Mouse (Mus musculus) mature B cell (primary cell): ENCODE results near the gene Rad9a.

ENCODE experiments used
- in situ Hi-C: fragments of 300-500 bp; cut with MboI; formaldehyde crosslinking; loops from 2 replicates; pipeline ENCODE4 v1.14.3; 2019

Gene Rad9a

DNA sequence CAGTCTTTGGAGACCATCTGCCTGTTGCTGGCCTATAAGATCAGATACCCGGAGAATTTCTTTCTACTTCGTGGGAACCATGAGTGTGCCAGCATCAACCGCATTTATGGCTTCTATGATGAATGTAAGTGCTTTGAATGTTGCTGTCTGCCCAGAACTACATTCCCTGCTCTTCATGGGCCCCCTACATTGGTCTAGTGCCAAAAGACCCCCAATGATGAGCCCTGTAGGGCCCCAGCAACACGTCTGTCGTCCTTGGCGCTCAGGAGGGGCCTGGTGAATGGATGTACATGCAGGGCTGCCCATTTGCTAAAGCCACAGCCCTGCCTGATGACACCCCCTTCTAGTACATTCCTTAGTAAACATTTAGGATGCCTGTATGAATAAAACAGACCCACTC, 8.3 kb downstream of the Rad9a start:
- in situ Hi-C loops = no loop called here

DNA sequence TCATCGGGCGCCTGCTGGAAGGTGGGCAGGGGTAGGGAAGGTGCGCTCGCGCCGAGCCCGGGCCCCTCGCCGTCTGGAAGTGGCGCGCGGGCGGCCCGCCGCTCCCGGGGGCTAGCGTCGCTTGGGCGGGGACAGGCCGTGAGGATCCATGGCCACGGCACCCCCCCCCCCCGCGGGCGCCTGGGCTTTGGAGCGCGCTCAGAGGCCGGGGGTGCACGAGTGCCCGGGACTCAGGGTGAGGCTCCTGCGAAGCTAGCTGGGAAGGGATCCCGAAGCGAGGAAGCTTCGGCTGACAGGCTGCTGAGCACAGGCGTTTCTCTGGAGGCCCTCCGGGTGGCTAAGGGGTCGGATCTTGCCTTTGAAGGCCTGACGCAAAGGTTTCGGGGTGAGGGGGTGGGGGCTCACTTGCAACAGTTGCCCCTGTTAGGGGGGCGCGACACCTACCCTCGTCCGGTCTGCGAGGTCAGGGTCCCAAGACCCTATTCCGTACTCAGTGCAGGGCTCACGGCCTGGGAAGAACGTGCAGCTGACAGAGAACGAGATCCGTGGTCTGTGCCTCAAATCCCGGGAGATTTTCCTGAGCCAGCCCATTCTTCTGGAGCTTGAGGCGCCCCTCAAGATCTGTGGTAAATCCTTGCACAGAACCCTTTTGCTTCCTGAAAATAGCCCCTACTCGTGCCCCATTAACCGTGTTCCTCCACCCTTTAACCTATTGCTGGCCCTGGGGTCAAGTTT, 9.0 kb downstream of the Rad9a start:
- in situ Hi-C loops = no loop called here

- in situ Hi-C loops = no loop called here
Observed at GRCm38 (mm10) chr19:4191528-4192250, 9.8 kb downstream of the Rad9a start, which contains the start of gene Ppp1ca. TSS of gene Ppp1ca (plus strand) at chr19:4192065.

DNA sequence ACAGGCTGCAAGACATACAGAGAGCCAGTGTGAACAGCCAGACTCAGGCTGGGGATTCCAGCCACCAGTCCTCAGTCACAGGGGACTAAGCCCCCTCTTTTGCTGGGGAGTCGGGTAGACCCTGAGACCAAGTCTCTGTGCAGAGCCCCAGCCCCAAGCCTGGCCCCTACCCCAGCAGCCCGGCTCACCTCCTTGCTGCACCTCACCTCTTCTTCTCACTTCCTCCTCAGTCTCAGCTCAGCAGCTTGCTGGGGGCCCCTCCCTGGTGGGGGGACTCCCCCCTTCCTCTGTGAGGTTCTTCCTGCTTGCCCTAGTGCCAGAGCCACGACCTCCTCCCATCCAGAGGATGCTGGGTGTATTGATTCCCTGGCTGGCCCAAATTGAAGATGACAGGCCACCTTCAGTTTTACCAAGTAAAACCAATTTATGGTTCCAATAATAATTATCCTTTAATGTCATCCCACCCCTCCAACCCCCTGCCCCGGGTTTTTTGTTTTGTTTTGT, 10.6 kb downstream of the Rad9a start, which contains the start of gene Tbc1d10c:
Gene Tbc1d10c (minus strand): TSS at position 454 of the 504 bp plus-strand sequence.
- in situ Hi-C loops = no loop called here

DNA sequence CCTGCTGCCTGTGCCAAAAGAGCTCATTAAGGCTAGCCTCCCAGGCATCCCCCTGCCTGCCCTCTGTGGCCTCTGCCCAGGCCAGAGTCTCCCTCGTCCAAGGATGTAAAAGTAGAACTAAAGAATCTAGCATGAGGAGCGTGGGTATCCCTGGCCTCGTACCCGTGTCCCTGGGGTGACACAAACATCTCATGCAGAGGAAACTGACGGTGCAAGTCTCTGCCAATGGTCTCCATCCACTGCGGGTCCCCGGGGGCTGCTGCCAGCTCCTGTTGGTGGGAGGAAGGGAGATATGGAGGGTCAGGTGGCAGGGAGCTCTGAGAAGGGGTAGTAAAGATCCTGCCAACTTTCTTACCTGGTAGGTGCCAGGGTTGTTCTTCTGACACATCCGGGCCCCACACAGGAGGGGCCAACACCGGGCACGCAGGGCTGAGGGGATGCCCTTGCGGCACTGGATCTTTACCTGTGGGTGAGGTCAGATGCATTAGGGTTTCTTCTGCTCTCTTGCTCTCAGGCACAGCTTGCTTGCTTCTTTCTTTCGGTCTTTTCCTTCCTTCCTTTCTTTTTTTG, 12.3 kb downstream of the Rad9a start:
- in situ Hi-C loops = no loop called here

DNA sequence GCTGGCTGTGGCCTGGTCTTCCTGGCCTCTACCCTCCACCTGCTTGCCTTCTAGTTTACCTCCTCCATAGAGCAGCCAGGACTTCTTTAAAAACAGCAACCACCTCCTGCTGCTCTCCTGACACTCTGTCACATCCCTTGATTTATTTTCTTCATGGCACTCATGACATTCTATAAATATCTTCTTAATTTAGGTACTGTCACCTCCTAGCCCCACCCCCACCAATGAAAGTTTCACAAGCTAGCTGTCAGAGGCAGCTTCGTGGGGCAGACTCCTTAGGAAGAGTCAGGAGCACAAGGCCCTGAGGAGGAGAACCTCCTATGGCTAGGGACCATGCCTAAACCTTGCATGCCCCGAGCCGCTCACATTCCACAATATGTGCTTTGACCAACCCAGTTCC, 14.2 kb downstream of the Rad9a start:
- in situ Hi-C loops = no loop called here

DNA sequence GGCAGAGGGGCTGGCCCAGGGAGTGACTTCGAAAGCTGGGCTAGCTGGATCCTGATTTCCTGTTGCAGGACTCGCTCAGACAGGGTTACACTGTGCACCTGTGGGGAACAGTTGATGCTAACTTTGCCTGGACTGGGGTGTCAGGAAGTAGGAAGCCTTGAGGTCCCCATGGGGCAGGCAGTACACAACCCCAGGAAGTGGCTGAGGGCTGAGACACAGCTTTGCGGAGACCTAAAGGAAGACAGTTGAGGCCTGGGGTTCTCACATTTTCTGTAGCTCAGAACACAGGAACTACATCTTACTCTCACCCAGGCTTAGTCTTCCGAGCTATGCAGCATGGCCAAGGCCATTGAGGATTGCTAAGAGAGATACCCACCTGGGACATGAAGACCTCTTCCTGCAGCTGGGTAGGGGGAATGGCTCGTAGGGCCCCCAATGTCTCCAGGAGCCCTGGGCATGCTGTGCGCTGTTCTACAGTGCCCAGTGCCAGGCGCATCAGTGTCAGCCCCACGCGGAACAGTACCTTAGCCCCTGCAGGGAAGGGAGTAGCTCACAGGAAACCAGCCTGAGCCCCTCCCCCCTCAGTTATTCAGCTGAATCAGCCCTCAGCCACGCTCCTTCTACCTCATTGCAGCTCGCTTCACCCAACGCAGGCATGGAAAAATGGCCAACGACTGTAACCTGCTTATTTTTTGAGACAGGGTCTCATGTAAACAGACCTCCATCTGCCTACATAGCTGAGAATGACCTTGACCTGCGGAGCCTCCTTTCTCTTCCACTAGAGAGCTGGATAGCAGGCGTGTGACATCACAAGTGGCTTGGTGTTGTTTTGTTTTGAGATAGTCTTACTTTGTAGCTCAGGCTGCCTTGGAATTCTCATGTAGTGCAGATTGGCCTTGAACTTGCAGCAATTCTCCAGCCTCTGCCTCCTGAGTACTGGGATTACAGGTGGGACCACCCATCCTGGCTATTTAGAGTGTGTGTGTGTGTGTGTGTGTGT, 16.2 kb downstream of the Rad9a start:
- in situ Hi-C loops = no loop called here

DNA sequence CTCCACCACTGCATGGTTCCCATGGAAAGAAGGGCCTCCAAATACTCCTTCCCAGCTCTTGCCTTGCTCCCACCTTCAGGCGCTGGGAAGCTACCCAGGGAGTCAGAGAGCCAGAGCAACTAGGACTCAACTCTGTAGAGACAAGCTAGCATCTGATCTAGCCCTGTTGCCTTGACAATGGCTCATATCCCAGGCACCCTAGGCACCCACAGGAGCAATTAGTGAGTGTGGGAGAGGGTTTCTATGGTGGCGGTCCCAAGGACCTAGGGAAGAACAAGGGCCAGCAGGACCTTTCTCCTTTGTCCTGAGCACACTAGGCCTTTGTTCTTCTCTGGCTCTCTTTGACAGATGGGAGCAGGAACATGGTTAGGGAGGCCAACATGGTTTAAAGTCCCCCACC, 17.8 kb downstream of the Rad9a start:
- in situ Hi-C loops = no loop called here

DNA sequence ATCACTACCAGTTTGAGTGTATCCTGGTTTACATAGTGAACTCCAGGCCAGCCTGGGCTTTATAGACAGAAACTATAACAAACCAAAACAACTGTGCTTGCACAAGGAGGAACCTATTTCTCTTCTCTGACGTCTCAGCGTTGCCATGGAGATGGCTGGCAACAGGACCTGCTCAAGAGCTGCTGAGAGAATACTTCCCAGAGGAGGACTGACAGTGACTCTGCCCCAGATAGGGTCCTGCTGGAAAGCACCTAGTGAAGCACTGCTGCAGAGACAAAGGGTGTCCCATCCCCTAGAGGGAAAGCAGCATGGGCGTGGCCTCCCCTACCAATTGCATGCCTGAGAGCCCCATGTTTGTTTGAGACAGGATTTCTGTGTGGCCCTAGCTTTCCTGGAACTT, 19.6 kb downstream of the Rad9a start:
- in situ Hi-C loops = no loop called here

DNA sequence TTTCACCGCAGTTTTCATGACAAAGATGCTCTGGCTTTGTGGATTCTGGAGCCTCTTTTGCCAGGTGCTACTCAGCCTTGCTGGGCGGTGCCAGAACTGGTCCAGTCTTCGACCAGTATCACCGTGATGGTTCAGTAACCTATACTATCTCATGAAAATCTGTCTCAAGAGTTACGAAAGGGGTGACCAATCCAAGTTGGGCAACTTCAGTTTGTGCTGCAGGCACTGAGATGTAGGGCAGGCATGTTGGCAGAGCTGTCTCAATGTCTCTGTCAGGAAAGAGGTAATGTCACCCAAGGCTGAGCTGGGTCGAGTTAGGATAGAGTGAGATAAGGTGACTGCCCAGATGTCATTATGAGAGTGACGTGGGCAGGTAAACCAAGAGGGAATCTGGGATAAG, 21.1 kb downstream of the Rad9a start:
- in situ Hi-C loops = no loop called here

- in situ Hi-C loops = no loop called here
Observed at GRCm38 (mm10) chr19:4175368-4175947, 26.0 kb downstream of the Rad9a start, which contains the start of gene Carns1. TSS of gene Carns1 (minus strand) at chr19:4175479.

DNA sequence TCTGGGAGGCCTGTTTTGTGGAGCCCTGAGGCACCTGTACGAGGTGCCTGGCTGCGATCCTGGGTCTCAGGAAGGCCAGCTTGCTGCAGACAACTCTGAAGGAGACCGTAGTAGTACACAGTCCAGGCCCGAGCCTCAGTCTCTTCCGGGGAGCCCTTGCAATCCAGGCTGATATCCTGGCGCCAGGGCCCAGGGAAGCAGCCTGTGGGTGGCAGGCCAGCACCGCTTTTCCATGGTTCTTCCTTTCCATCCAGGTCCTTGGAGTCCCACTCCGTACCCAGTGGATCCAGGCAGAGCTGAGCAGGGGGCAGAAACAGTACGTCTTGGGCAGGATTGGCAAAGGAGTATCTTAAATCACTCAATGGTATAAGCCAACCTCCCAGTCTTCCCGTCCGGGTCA, 28.5 kb downstream of the Rad9a start:
- in situ Hi-C loops = no loop called here

- in situ Hi-C loops = no loop called here
Observed at GRCm38 (mm10) chr19:4171393-4172290, 29.8 kb downstream of the Rad9a start.

GRCm38 (mm10) chr19:4170723-4171392, 30.6 kb downstream of the Rad9a start:
- in situ Hi-C loops = no loop called here

DNA sequence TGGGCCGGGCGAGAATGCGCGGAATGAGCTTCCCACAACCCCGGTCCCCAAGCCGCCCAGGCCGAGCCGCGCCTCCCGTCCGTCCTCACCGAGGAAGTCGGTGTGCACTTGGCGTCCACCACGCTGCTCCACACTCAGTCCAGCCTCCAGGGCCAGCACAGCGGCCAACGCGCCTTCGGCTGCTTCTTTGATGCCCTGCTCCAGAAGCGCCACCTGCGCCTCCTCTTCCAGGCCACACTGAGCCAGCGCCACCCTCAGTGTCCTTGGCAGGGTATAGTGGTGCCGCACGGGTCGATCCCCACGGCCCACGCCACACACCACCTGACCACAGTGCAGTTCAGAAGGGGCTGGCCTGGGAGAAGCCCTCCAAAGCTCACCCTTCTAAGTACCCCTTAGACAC, 31.7 kb downstream of the Rad9a start:
- in situ Hi-C loops = no loop called here

DNA sequence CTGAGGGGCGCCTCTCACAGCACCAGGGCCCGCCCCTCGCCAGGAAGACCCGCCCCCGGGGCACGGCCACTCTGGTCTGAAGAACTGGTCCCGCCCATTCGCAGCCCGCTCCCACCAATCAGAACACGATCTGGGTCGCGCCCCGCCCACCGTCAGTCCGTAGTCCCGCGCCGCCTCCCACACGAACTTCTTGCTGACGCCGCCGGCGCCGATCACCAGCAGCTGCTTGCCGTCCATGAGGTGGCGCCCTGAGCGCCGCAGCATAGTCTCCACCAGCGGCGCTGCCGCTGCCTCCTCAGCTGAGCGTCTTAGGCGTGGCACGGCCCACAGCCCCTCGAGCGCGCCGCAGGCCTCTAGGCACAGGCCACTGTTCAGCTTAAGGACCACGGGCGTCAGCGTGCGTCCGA, 32.1 kb downstream of the Rad9a start:
- in situ Hi-C loops = no loop called here

- in situ Hi-C loops = no loop called here
Observed at GRCm38 (mm10) chr19:4166678-4167476, 34.6 kb downstream of the Rad9a start.

DNA sequence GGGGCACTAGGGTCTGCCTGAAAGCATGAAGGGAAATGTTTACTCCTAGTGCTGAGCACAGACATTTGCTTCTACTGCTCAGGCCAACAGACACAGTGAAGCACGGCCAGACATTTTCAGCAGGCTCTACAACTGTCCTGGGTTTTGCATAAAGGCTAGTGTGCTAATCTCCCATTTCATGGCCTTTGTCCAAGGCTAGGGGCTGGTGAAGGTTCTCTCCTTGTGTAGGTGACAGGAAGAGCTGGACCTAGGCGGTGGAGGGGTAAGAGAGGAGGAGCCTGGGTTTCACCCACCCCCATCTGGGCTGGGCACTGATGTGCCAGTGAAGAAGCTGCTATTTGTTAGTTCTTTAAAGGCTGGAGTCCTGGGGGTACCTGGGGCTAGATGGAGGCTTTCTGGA, 36.7 kb downstream of the Rad9a start:
- in situ Hi-C loops = no loop called here

DNA sequence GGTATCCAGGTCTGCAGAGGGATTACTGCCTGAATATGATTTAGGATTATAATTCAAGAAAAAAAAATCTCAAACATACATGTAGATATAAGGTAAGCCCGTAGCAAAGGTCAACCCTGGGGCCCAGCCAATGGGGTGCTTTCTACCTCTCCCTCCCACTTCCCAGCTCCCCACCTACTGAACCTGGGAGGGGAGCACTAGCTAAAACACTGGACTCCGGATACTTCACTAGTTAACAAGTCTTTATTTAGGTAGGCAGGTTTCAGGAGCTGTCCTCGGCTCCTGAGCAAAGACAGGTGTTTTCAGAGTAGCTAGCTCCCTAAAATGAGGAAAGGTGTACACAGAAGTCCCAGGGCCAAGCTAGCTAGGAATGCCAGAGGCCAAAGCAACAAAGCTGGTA, 37.4 kb downstream of the Rad9a start:
- in situ Hi-C loops = no loop called here
